In genomic region chr6:148491849-148492248, GRCm38 (mm10) we compare ENCODE assay signal across 26 mouse cellular contexts.
"Had no signal": no experiment of that assay in that cellular context is flagged by ENCODE, and none has a peak within 500 bp of the region (broad histone marks: within the 10 kb centered on the region; RNA-seq: fewer than 3 reads in every experiment).

No protein-coding gene starts in this region.

- H3K27me3 ChIP-seq: heart, embryonic 12.5 days; hindbrain, embryonic 12.5 days; intestine, embryonic 15.5 days; limb, embryonic 12.5 days had no signal

- H3K4me1 ChIP-seq: heart, embryonic 10.5 days; heart, embryonic 12.5 days; hindbrain, embryonic 12.5 days; intestine, embryonic 15.5 days; limb, embryonic 12.5 days had no signal

- H3K9me3 ChIP-seq: heart, embryonic 10.5 days; heart, embryonic 12.5 days; hindbrain, embryonic 10.5 days; hindbrain, embryonic 12.5 days; intestine, embryonic 15.5 days; limb, embryonic 10.5 days; limb, embryonic 12.5 days had no signal

- DNase-seq: gastrocnemius, adult 2 months; gastrocnemius, postnatal 10 days; gastrocnemius, postnatal 25 days; heart, adult 18-20 months; heart, postnatal 10 days; heart, postnatal 4 days; kidney, adult 18-20 months; kidney, adult 8-10 months; kidney, postnatal 10 days; kidney, postnatal 25 days; kidney, postnatal 4 days; liver had no signal

- H3K9ac ChIP-seq: heart, embryonic 12.5 days; hindbrain, embryonic 12.5 days; hindbrain, embryonic 14.5 days; intestine, embryonic 15.5 days; limb, embryonic 12.5 days had no signal

- ATAC-seq: hindbrain, embryonic 16.5 days; inflammation-experienced regulatory T-cells, adult 6 months; intestine, embryonic 15.5 days; intestine, postnatal 0 days had no signal

- H3K4me3 ChIP-seq: gastrocnemius, adult 2 months; heart, embryonic 10.5 days; heart, embryonic 12.5 days; hindbrain, embryonic 10.5 days; hindbrain, embryonic 12.5 days; intestine, embryonic 15.5 days; layer of hippocampus, adult 2 months; left cerebral cortex, adult 2 months; limb, embryonic 10.5 days; limb, embryonic 12.5 days had no signal

- H3K36me3 ChIP-seq: heart, embryonic 10.5 days; heart, embryonic 12.5 days; hindbrain, embryonic 10.5 days; hindbrain, embryonic 12.5 days; intestine, embryonic 15.5 days; limb, embryonic 10.5 days; limb, embryonic 12.5 days had no signal

- H3K27ac ChIP-seq: gastrocnemius, adult 2 months; heart, embryonic 10.5 days; hindbrain, embryonic 10.5 days; hindbrain, embryonic 12.5 days; hindbrain, embryonic 14.5 days; intestine, embryonic 15.5 days; layer of hippocampus, adult 2 months; left cerebral cortex, adult 2 months; limb, embryonic 10.5 days; limb, embryonic 12.5 days had no signal

- H3K4me2 ChIP-seq: heart, embryonic 12.5 days; hindbrain, embryonic 12.5 days; hindbrain, embryonic 14.5 days; intestine, embryonic 15.5 days; limb, embryonic 12.5 days; liver, embryonic 11.5 days had no signal
